Mouse (Mus musculus): ENCODE measurements around the gene Gm6812. TPM values are rescaled to one million over a fixed set of nuclear protein-coding genes. Genes with fewer than 3 reads are reported as not detected.
"Not testable (repeated sequence)": the region's sequence is repeated elsewhere in the genome, so short reads cannot be mapped to it uniquely, and the experiment has no call there.

Gm6812 gene
- not detected in 2 replicates for polyA plus RNA-seq (2014; fragmentation: Nextera tagmentation; extraction: Ambion mirVana)

DNA sequence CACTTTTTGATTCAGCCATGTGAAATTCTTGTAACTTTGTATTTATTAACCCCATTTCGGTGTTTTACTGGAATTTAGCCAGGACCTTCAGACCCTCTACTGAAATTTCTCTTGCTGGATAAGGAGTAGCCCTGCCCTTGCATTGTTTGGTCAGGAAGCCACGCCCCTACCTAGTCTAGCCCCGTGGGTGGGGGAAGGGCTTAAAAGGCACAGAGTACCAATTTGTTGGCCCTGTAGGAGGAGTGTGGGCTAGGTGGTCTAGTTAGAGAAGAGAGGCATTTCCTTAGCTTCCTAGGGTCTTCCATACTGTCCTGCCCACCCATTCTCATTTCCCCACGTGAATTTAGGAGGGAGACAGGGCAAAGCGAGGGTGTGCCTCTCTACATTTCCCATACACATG, at the start of gene Gm6812:
Gene Gm6812, minus strand, starts transcription at position 101 of the 400 bp plus-strand sequence.
- not testable (repeated sequence) for H3K9me3 ChIP-seq (ENCODE audit: control insufficient read depth, low read depth, low read length); H3K9ac ChIP-seq (replicated peaks; ENCODE audit: low read depth, low read length); ATAC-seq (ENCODE audit: insufficient number of reproducible peaks, insufficient read depth, low FRiP score, low read depth); H3K4me3 ChIP-seq (ENCODE audit: low read depth, low read length); H3K4me1 ChIP-seq (ENCODE audit: control insufficient read depth, insufficient read depth, low read length); H3K27me3 ChIP-seq (ENCODE audit: control insufficient read depth, insufficient read depth, low read length); H3K4me2 ChIP-seq (replicated peaks; ENCODE audit: low read depth, low read length); H3K36me3 ChIP-seq (ENCODE audit: control insufficient read depth, insufficient read depth, low read length); H3K27ac ChIP-seq (ENCODE audit: low read length)
- WGBS = 66% methylated on average over 3 of the region's 5 CpGs

DNA sequence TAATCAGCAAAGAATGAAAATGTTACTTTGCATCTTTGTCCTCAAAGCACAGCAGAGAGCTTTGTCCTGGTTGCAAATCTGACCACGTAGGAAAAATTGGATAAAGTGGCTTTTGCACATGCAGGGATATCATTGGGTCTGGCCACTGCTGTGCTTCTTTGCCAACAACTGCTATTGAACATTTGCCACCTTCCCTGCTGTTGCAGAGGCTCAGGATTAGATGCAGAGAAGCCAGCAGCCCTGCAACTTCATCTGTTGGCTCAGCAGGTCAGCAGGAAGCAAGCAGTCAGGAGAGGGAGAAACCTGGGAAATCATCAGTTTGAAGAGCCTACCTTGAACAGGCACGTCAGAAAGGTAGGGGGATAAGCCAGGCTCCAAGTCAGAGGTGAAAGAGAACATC, 27.7 kb downstream of the Gm6812 start:
- Histone ChIP-seq H3K4me2 (replicated peaks; ENCODE audit: low read depth, low read length) (no peak overlapping the region), H3K4me1 (ENCODE audit: control insufficient read depth, insufficient read depth, low read length) (no peaks in the 10 kb centered on the region), H3K36me3 (ENCODE audit: control insufficient read depth, insufficient read depth, low read length) (no peaks in the 10 kb centered on the region), H3K9me3 (ENCODE audit: control insufficient read depth, low read depth, low read length) (no peaks in the 10 kb centered on the region), H3K9ac (replicated peaks; ENCODE audit: low read depth, low read length) (no peak overlapping the region), H3K4me3 (ENCODE audit: low read depth, low read length) (no peak overlapping the region), H3K27me3 (ENCODE audit: control insufficient read depth, insufficient read depth, low read length) (no peaks in the 10 kb centered on the region), H3K27ac (ENCODE audit: low read length) (no peak overlapping the region)
- no peak for ATAC-seq (ENCODE audit: insufficient number of reproducible peaks, insufficient read depth, low FRiP score, low read depth)
- WGBS = 42% methylated on average over 2 of the region's 2 CpGs

Other genes with a start within 250 kb of the Gm6812 start
- 66.7 and 68.3 TPM in 2 replicates for gene Fmr1, start 214.5 kb downstream of the Gm6812 start, polyA plus RNA-seq (2014; fragmentation: Nextera tagmentation; extraction: Ambion mirVana)
- not detected in 2 replicates for gene Fmr1nb, start 131.2 kb downstream of the Gm6812 start, polyA plus RNA-seq (2014; fragmentation: Nextera tagmentation; extraction: Ambion mirVana)
- gene Gm14698, start 72.0 kb downstream of the Gm6812 start, polyA plus RNA-seq (2014; fragmentation: Nextera tagmentation; extraction: Ambion mirVana) = 5.2 and 6.2 TPM in 2 replicates